Mouse (Mus musculus) olfactory bulb, adult 2 months (tissue): Measurements from ENCODE around the gene Heyl. TPM values are rescaled to one million over a fixed set of nuclear protein-coding genes. Genes with fewer than 3 reads are reported as not detected.

Experiments used
- H3K27ac ChIP-seq: fragments of 200-500 bp; 2 replicates; pipeline ENCODE4 v1.5.1; 2012; ENCODE audit warnings: low read depth, low read length; ENCODE audit not compliant: insufficient read depth
- H3K4me1 ChIP-seq: fragments of 200-500 bp; 2 replicates; pipeline ENCODE4 v1.6.1; 2012; ENCODE audit warnings: low read length; ENCODE audit not compliant: control insufficient read depth, insufficient read depth
- H3K4me3 ChIP-seq: fragments of 200-500 bp; 2 replicates; pipeline ENCODE4 v1.5.1; 2012; ENCODE audit warnings: mild to moderate bottlenecking, low read depth, low read length, moderate library complexity; ENCODE audit not compliant: insufficient read depth
- CTCF ChIP-seq: fragments of 200-500 bp; IDR thresholded peaks from 2 replicates; pipeline ENCODE4 v1.5.1; 2012; ENCODE audit warnings: low read depth, mild to moderate bottlenecking, low read length, moderate library complexity; ENCODE audit not compliant: insufficient read depth
- POLR2A ChIP-seq: fragments of 200-500 bp; IDR thresholded peaks from 2 replicates; pipeline ENCODE4 v1.6.1; 2012; ENCODE audit warnings: mild to moderate bottlenecking, low read depth, low read length, moderate library complexity; ENCODE audit not compliant: insufficient read depth
- WGBS: fragments of 180-500 bp; shearing (Covaris S2); methylation state at CpG from one replicate; pipeline ENCODE4 v1.1.7; 2018; 5-methylcytosine and 5-hydroxymethylcytosine counted together
- polyA plus RNA-seq: library from polyadenylated mRNA; stranded (reverse); fragments of >200 nt; gene quantifications from 2 replicates; pipeline ENCODE4 v1.2.4, GENCODE M21; 2012; ENCODE audit warnings: low replicate concordance; ENCODE audit not compliant: missing spikeins, insufficient read depth, insufficient read length

The Heyl gene
- polyA plus RNA-seq, 1 experiment, result not detected

DNA sequence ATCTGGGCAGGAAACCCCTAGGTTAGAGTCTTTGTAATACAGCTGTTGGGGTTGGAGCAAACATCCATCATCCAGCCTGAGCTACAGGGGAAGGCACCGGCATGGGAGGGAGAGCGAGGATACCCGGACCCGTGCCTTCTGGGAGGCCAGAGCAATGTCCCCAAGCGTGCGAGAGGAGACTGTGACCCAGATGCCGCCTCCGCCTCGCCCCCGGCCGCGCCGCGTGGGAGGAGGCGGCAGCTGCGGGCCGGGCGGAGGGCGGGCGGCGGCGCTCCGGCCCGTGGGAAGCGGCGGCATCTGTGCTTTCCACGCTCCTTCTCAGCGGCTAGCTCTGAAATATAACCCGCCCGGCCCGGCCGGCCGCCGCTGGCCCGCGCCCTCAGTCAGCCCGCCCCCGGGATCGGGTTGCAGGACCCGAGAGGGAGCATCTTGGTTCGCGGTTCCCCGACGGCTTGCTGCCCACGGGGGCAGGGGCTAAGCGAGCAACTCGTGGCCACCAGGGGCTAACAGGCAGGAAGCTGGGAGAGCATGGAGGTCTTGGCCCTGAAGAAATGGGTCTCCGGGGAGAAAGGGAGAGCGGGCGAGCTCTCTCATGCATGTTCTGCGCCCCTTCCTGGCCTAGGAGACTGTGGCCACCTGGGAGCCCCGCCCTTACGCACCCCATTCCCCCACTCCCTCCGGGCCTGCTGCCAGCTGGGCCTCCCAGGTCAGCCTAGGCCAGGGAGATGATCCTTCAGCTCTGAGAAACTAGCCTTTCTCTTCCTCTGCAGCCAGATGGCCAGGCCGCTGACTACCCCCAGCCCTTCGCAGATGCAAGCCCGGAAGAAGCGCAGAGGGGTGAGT is 6.2 kb downstream of the Heyl start:
- H3K4me1 ChIP-seq, result peaks cover 5% of the 10 kb centered on the region
- peak overlapping the region; percentile 2; the same call in 1 of the 2 replicates for H3K4me3 ChIP-seq
- WGBS, result 18% methylated on average over 58 of the region's 58 CpGs
- TF ChIP-seq CTCF, result no peak
- TF ChIP-seq POLR2A, result no peak
- H3K27ac ChIP-seq, result no peak overlapping the region

DNA sequence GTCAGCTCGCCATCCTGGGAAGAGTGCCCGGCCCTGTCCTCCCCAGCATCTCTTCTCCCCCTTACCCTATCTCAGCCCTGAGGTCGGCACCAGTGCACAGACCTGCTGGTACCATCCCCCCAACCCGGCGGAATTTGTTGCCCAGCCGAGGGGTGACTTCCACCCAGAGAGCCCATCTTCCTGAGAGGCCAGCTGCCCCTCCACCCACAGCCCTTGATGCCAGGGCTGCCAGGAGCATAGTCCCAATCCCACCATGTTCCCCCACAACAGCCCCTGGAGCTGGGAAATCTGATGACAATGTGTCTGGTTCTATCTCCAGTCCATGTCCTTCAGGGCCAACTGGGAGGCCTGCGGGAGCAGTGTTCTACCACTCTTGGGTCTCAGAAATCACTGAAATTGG is 12.9 kb downstream of the Heyl start:
- Histone ChIP-seq H3K4me1 (peaks cover 20% of the 10 kb centered on the region), H3K27ac (no peak overlapping the region), H3K4me3 (no peak overlapping the region)
- no peak for TF ChIP-seq POLR2A
- TF ChIP-seq CTCF, result no peak
- WGBS, result 90% methylated on average over 7 of the region's 7 CpGs

DNA sequence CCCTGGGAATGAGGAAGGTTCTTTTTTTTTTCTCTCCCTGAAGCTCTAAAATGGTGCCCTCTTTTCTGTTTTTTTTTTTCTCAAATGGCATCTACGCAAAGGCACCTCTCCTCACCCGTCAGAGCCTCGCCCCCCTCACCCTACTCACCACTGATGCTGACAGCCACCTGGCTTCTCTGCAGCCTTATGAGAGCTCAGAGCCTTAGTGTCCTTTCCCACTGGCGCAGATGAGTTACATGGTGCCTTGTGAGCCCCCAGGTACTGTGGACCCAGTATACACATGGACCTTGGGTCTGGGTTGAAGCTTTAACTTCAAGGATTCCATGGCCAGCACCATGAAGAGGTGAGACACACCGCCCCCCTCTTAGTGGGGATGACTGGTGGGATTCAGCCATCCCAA is 13.3 kb downstream of the Heyl start:
- no peak overlapping the region for H3K27ac ChIP-seq
- 94% methylated on average over 5 of the region's 5 CpGs for WGBS
- no peak overlapping the region for H3K4me3 ChIP-seq
- H3K4me1 ChIP-seq, result peaks cover 20% of the 10 kb centered on the region
- no peak for TF ChIP-seq POLR2A
- no peak for TF ChIP-seq CTCF

DNA sequence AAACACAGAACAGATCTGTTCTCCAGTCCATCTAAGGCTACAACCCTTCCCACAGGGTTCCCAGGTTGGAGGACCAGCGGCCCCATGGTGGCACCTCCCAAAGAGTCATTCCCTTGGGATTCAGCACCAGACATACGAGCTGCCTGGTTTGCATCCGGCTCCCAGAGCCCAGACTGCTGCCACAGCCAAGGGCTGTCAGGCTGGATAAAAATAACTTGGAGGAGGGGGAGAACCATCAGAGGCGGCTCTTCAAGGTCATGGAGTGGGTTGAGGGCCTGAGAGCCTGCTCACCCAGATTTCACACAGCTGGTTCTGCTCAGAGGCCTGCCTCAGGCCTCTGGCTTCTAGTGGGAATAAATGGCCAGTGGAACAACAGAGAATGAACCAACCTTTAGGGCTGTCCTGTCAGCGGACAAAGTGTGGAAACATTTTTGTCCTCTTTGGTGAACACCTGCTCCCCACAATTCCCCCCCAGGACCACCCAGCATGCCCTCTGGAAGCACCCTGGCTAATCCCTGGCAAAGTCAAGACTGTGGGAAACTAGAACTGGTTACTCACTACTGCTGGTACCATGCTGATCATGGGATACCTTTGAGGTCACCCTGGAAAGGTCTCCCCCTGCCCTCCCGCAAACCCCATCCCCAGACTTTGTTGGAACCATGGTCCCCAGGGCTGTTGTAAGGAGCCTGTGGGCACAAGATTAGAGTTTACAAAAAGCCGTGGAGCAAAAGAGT is 14.0 kb downstream of the Heyl start:
- H3K4me1 ChIP-seq, result peaks cover 25% of the 10 kb centered on the region
- H3K4me3 ChIP-seq, result no peak overlapping the region
- TF ChIP-seq POLR2A, result no peak
- TF ChIP-seq CTCF, result no peak
- WGBS, result 53% methylated on average over 7 of the region's 7 CpGs
- H3K27ac ChIP-seq, result no peak overlapping the region; the same call in 1 of the 2 replicates

DNA sequence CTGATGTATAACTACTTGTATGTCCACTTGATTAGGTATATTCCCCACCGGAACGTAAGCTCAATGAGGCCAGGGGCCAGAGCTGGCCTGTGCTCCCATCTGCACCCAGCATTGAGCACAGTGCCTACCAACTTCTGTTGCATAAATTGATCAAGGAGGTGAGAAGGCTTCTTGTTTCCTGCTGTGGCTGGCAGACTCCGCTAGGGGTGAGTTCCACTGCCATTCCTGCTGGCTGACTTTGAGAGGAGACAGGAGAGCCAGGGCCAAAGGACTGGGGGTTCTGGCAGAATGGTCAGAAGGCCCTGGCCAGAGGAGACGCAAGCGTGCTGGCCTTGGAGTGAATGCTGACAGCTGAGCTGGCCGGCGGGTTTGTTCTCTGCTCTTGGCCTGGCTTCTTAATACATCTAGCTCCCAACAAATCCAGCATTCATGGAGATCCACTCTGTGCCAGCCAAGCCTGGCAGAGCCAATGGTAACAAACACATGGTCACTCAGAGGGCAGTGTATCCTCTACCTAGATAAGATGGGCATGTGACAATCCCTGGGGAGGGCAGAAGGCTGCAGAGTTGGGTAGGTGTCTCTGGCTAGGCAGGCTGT is 15.7 kb downstream of the Heyl start:
- no peak for TF ChIP-seq CTCF
- no peak for TF ChIP-seq POLR2A
- peak overlapping the region; percentile 31 for H3K27ac ChIP-seq
- peaks cover 26% of the 10 kb centered on the region for H3K4me1 ChIP-seq
- WGBS, result 65% methylated on average over 7 of the region's 7 CpGs
- no peak overlapping the region for H3K4me3 ChIP-seq

GRCm38 (mm10) chr4:123252214-123252613 is 18.9 kb downstream of the Heyl start:
- 50% methylated on average over 5 of the region's 5 CpGs for WGBS
- Histone ChIP-seq H3K4me3 (no peak overlapping the region), H3K4me1 (peaks cover 16% of the 10 kb centered on the region), H3K27ac (no peak overlapping the region)
- no peak for TF ChIP-seq POLR2A

- Histone ChIP-seq H3K4me1 (peaks cover 10% of the 10 kb centered on the region), H3K27ac (no peak overlapping the region), H3K4me3 (no peak overlapping the region)
- no peak for TF ChIP-seq CTCF
- WGBS, result 9% methylated on average over 5 of the region's 5 CpGs
Measured at GRCm38 (mm10) chr4:123254617-123255016, 21.3 kb downstream of the Heyl start.

- H3K27ac ChIP-seq, result no peak overlapping the region
- TF ChIP-seq POLR2A (no peak), CTCF (no peak)
- 51% methylated on average over 8 of the region's 8 CpGs for WGBS
- H3K4me3 ChIP-seq, result no peak overlapping the region
- H3K4me1 ChIP-seq, result peaks cover 5% of the 10 kb centered on the region
Measured at GRCm38 (mm10) chr4:123260071-123260746, 26.9 kb downstream of the Heyl start.

GRCm38 (mm10) chr4:123261721-123262401 is 28.5 kb downstream of the Heyl start, which contains the start of gene Pabpc4:
Gene Pabpc4 (plus strand): TSS chr4:123262351.
- 76% methylated on average over 5 of the region's 5 CpGs for WGBS
- Histone ChIP-seq H3K4me1 (peaks cover 5% of the 10 kb centered on the region), H3K27ac (no peak within 1 kb of the TSS), H3K4me3 (no peak within 1 kb of the TSS)
- TF ChIP-seq POLR2A (no peak), CTCF (no peak)
